Mouse (Mus musculus): Measurements from ENCODE around the gene Smyd5. TPM values are rescaled to one million over a fixed set of nuclear protein-coding genes. Genes with fewer than 3 reads are reported as not detected.

The Smyd5 gene
- total and polyA plus RNA-seq, 3 experiments: 8.1 to 13.9 (median 13.6) TPM

- Histone ChIP-seq H3K36me3 (ENCODE audit: control insufficient read depth, insufficient read depth, low read length) (no peaks in the 10 kb centered on the region), H3K4me1 (ENCODE audit: control insufficient read depth, insufficient read depth, low read length) (no peaks in the 10 kb centered on the region), H3K4me3 (no peak overlapping the region), H3K9ac (ENCODE audit: low read depth, low read length) (no peak overlapping the region), H3K79me2 (replicated peaks; ENCODE audit: control insufficient read depth, insufficient read depth, low read length) (no peaks in the 10 kb centered on the region), H3K27me3 (ENCODE audit: control insufficient read depth, insufficient read depth, low read length) (peaks cover 11% of the 10 kb centered on the region; the same call in 1 of the 2 replicates), H3K27ac (no peak overlapping the region)
- intact Hi-C loops (cut with DNase I): no loop called here
- no peak for DNase-seq
- WGBS: 33% methylated on average over 14 of the region's 14 CpGs
- no peak for TF ChIP-seq CTCF (IDR thresholded peaks at IDR 0.05)
- no peak for TF ChIP-seq EP300 (IDR thresholded peaks at IDR 0.05; ENCODE audit: insufficient read depth, low read depth, low read length)
- no peak for TF ChIP-seq POLR2A (IDR thresholded peaks at IDR 0.05; ENCODE audit: insufficient read depth, low read depth, low read length)
Measured at GRCm38 (mm10) chr6:85478416-85478815, 46.6 kb downstream of the Smyd5 start.

DNA sequence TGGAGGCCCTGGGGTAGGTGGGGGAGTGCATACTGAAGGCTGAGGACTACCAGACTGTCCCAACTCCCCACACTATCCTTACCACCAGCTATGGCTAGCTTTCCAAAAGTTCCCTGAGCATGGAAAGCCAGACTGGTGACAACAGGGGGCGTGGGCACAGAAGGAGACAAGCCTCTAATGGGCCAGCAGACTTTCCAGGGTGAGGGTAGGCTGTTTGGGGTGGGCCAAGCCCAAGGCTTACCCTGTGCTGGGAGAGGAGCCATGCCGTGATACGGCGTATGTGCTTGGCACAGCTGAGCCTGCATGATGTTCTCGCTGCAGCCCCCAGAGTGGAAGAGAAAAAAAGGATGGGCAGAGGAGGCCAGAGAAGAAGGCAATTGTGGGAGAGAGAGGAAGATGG, 48.2 kb downstream of the Smyd5 start:
- Histone ChIP-seq H3K9ac (ENCODE audit: low read depth, low read length) (no peak overlapping the region), H3K36me3 (ENCODE audit: control insufficient read depth, insufficient read depth, low read length) (no peaks in the 10 kb centered on the region), H3K27me3 (ENCODE audit: control insufficient read depth, insufficient read depth, low read length) (peaks cover 17% of the 10 kb centered on the region; the same call in 1 of the 2 replicates), H3K4me3 (no peak overlapping the region), H3K79me2 (replicated peaks; ENCODE audit: control insufficient read depth, insufficient read depth, low read length) (no peaks in the 10 kb centered on the region), H3K27ac (no peak overlapping the region), H3K4me1 (ENCODE audit: control insufficient read depth, insufficient read depth, low read length) (no peaks in the 10 kb centered on the region)
- intact Hi-C loops (cut with DNase I): no loop called here
- no peak for DNase-seq
- TF ChIP-seq EP300 (IDR thresholded peaks at IDR 0.05; ENCODE audit: insufficient read depth, low read depth, low read length) (no peak), CTCF (IDR thresholded peaks at IDR 0.05) (no peak), POLR2A (IDR thresholded peaks at IDR 0.05; ENCODE audit: insufficient read depth, low read depth, low read length) (no peak)
- WGBS: 70% methylated on average over 5 of the region's 5 CpGs

DNA sequence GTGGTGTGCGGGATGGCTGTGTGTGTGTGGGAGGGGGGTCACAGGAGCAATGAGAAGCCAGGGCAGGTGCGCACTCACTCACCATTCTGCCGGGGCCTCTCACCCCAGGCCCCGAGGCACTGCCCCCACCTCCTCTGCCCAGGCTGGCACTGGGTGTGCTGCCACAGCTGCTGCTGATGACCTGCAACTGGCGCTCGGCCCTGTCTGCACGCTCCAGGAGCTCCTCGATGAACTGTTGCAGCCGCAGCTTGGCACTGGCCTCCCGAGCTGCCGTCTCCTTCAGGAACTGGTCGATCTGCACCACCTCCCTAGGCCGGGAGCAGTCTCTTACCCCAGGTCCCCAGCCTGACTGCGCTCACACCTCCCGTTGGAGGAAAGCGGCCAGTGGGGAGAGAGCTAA, 48.9 kb downstream of the Smyd5 start:
- 67% methylated on average over 16 of the region's 16 CpGs for WGBS
- Histone ChIP-seq H3K27ac (no peak overlapping the region), H3K27me3 (ENCODE audit: control insufficient read depth, insufficient read depth, low read length) (peaks cover 17% of the 10 kb centered on the region; the same call in 1 of the 2 replicates), H3K4me1 (ENCODE audit: control insufficient read depth, insufficient read depth, low read length) (no peaks in the 10 kb centered on the region), H3K4me3 (no peak overlapping the region), H3K79me2 (replicated peaks; ENCODE audit: control insufficient read depth, insufficient read depth, low read length) (no peaks in the 10 kb centered on the region), H3K9ac (ENCODE audit: low read depth, low read length) (no peak overlapping the region), H3K36me3 (ENCODE audit: control insufficient read depth, insufficient read depth, low read length) (no peaks in the 10 kb centered on the region)
- intact Hi-C loops (cut with DNase I): no loop called here
- DNase-seq: no peak
- no peak for TF ChIP-seq POLR2A (IDR thresholded peaks at IDR 0.05; ENCODE audit: insufficient read depth, low read depth, low read length)
- no peak for TF ChIP-seq EP300 (IDR thresholded peaks at IDR 0.05; ENCODE audit: insufficient read depth, low read depth, low read length)
- no peak for TF ChIP-seq CTCF (IDR thresholded peaks at IDR 0.05)

GRCm38 (mm10) chr6:85483843-85484721, 52.3 kb downstream of the Smyd5 start:
- Histone ChIP-seq H3K4me1 (ENCODE audit: control insufficient read depth, insufficient read depth, low read length) (no peaks in the 10 kb centered on the region), H3K9ac (ENCODE audit: low read depth, low read length) (no peak overlapping the region), H3K4me3 (no peak overlapping the region), H3K27me3 (ENCODE audit: control insufficient read depth, insufficient read depth, low read length) (peaks cover 14% of the 10 kb centered on the region; the same call in 1 of the 2 replicates), H3K36me3 (ENCODE audit: control insufficient read depth, insufficient read depth, low read length) (no peaks in the 10 kb centered on the region), H3K27ac (no peak overlapping the region), H3K79me2 (replicated peaks; ENCODE audit: control insufficient read depth, insufficient read depth, low read length) (no peaks in the 10 kb centered on the region)
- intact Hi-C loops (cut with DNase I): no loop called here
- no peak for TF ChIP-seq POLR2A (IDR thresholded peaks at IDR 0.05; ENCODE audit: insufficient read depth, low read depth, low read length)
- TF ChIP-seq CTCF (IDR thresholded peaks at IDR 0.05): no peak
- no peak for TF ChIP-seq EP300 (IDR thresholded peaks at IDR 0.05; ENCODE audit: insufficient read depth, low read depth, low read length)
- WGBS: 5% methylated on average over 92 of the region's 92 CpGs
- no peak for DNase-seq

GRCm38 (mm10) chr6:85485738-85486137, 53.9 kb downstream of the Smyd5 start:
- Histone ChIP-seq H3K27me3 (ENCODE audit: control insufficient read depth, insufficient read depth, low read length) (peaks cover 13% of the 10 kb centered on the region; the same call in 1 of the 2 replicates), H3K4me3 (no peak overlapping the region), H3K27ac (no peak overlapping the region), H3K36me3 (ENCODE audit: control insufficient read depth, insufficient read depth, low read length) (no peaks in the 10 kb centered on the region), H3K9ac (ENCODE audit: low read depth, low read length) (no peak overlapping the region), H3K4me1 (ENCODE audit: control insufficient read depth, insufficient read depth, low read length) (no peaks in the 10 kb centered on the region), H3K79me2 (replicated peaks; ENCODE audit: control insufficient read depth, insufficient read depth, low read length) (no peaks in the 10 kb centered on the region)
- no peak for TF ChIP-seq CTCF (IDR thresholded peaks at IDR 0.05)
- no peak for TF ChIP-seq EP300 (IDR thresholded peaks at IDR 0.05; ENCODE audit: insufficient read depth, low read depth, low read length)
- no peak for TF ChIP-seq POLR2A (IDR thresholded peaks at IDR 0.05; ENCODE audit: insufficient read depth, low read depth, low read length)
- DNase-seq: no peak
- intact Hi-C loops (cut with DNase I): no loop called here
- WGBS: 67% methylated on average over 2 of the region's 2 CpGs

- 69% methylated on average over 4 of the region's 4 CpGs for WGBS
- Histone ChIP-seq H3K4me3 (no peak overlapping the region), H3K9ac (ENCODE audit: low read depth, low read length) (no peak overlapping the region), H3K36me3 (ENCODE audit: control insufficient read depth, insufficient read depth, low read length) (no peaks in the 10 kb centered on the region), H3K79me2 (replicated peaks; ENCODE audit: control insufficient read depth, insufficient read depth, low read length) (no peaks in the 10 kb centered on the region), H3K27me3 (ENCODE audit: control insufficient read depth, insufficient read depth, low read length) (peaks cover 6% of the 10 kb centered on the region; the same call in 1 of the 2 replicates), H3K4me1 (ENCODE audit: control insufficient read depth, insufficient read depth, low read length) (no peaks in the 10 kb centered on the region), H3K27ac (no peak overlapping the region)
- TF ChIP-seq CTCF (IDR thresholded peaks at IDR 0.05) (no peak), EP300 (IDR thresholded peaks at IDR 0.05; ENCODE audit: insufficient read depth, low read depth, low read length) (no peak), POLR2A (IDR thresholded peaks at IDR 0.05; ENCODE audit: insufficient read depth, low read depth, low read length) (no peak)
- DNase-seq: no peak
- intact Hi-C loops (cut with DNase I): no loop called here
Measured at GRCm38 (mm10) chr6:85488510-85488909, 56.7 kb downstream of the Smyd5 start.

Data from heart, adult 2 months (tissue).